Mouse (Mus musculus): ENCODE measurements at regions not wholly inside any gene's neighbourhood (a gene's known extent, or its start where the extent isn't known, plus 50 kb on each side); places are given as distances from the start of the nearest gene placed in this dataset.

DNA sequence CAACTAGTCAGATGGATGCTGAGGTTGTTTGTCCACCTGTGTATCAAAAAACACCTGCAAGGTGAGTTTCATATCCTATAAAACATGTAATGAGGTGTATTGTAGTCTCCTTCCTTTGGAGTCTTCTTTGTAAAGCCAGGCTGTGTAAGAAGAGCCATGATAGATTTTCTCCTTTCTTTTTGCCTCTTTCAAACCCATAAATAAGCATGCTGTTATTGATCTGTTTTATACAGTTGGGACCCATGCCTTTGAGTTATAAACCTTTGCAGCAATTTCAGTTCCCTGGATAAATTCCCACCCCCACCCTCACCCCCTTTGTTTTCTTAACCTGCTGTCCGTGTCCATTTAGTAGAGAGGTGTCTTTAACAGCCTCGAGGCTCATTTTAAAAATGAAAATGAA is 131.0 kb upstream of the Rgs17 start:
- Histone ChIP-seq H3K4me1 (ENCODE audit: control insufficient read depth in 2 of 2, insufficient read depth in 2 of 2, low read length in 2 of 2, poor library complexity in 1 of 2) (no peaks in the 10 kb centered on the region), H3K27ac (ENCODE audit: insufficient read depth, low read depth, low read length, poor library complexity, severe bottlenecking) (no peak overlapping the region), H3K4me3 (ENCODE audit: insufficient read depth in 1 of 2, low read depth in 1 of 2, low read length in 2 of 2, poor library complexity in 1 of 2, severe bottlenecking in 1 of 2) (no peak overlapping the region), H3K9me3 (ENCODE audit: control insufficient read depth, insufficient read depth, low read depth, low read length) (no peaks in the 10 kb centered on the region), H3K36me3 (ENCODE audit: control insufficient read depth, insufficient read depth, low read length, poor library complexity, severe bottlenecking) (no peaks in the 10 kb centered on the region), H3K9ac (ENCODE audit: insufficient read depth, low read depth, low read length, poor library complexity, severe bottlenecking) (no peak overlapping the region)
- in situ Hi-C loops (cut with MboI; ENCODE audit: low sequenced_read_pairs in 2 of 2, unreplicated experiment in 2 of 2), result no loop called here
- TF ChIP-seq MAFK (IDR thresholded peaks at IDR 0.05; ENCODE audit: insufficient read depth, low read depth, low read length), result no peak
- TF ChIP-seq ZC3H11A (IDR thresholded peaks at IDR 0.05; ENCODE audit: borderline replicate concordance, low read depth, low read length), result no peak
- DNase-seq (ENCODE audit: low read depth, low spot score), result no peak

DNA sequence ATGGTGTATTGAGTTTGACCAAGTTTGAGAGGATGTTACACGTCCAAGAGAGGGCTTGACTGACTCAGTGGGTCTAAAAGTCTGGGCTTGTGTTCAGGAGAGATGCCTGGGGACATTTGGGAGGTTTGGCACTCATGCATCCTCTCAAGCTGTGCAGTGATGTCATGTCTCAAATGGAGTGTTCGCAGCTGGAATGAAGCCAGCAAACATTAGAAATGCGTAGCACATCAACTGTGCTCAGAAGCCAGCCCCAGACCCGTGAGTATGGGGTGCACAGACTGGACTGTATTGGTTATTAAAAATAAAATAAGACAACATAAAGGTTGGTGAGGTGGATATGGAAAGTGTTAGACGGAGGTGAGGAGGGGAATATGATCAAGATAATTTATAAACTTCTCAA is 121.2 kb upstream of the Rgs17 start:
- in situ Hi-C loops (cut with MboI; ENCODE audit: low sequenced_read_pairs in 2 of 2, unreplicated experiment in 2 of 2), result loop anchor here in 1 of 2 experiments (25.0 kb wide), 1 partner anchor 669 kb away; no protein-coding TSS in a partner anchor
- DNase-seq (ENCODE audit: low read depth, low spot score), result no peak
- no peak overlapping the region for H3K27ac ChIP-seq (ENCODE audit: insufficient read depth, low read depth, low read length, poor library complexity, severe bottlenecking)
- H3K36me3 ChIP-seq (ENCODE audit: control insufficient read depth, insufficient read depth, low read length, poor library complexity, severe bottlenecking), result no peaks in the 10 kb centered on the region
- TF ChIP-seq MAFK (IDR thresholded peaks at IDR 0.05; ENCODE audit: insufficient read depth, low read depth, low read length), result no peak
- no peak for TF ChIP-seq ZNF384 (IDR thresholded peaks at IDR 0.05; ENCODE audit: low read depth, low read length)
- no peak for TF ChIP-seq HCFC1 (IDR thresholded peaks at IDR 0.05; ENCODE audit: borderline replicate concordance, insufficient read depth, low read length)
- TF ChIP-seq ZC3H11A (IDR thresholded peaks at IDR 0.05; ENCODE audit: borderline replicate concordance, low read depth, low read length), result no peak
- no peak overlapping the region for H3K4me3 ChIP-seq (ENCODE audit: insufficient read depth in 1 of 2, low read depth in 1 of 2, low read length in 2 of 2, poor library complexity in 1 of 2, severe bottlenecking in 1 of 2)
- H3K9ac ChIP-seq (ENCODE audit: insufficient read depth, low read depth, low read length, poor library complexity, severe bottlenecking), result no peak overlapping the region
- no peaks in the 10 kb centered on the region for H3K9me3 ChIP-seq (ENCODE audit: control insufficient read depth, insufficient read depth, low read depth, low read length)
- H3K4me1 ChIP-seq (ENCODE audit: control insufficient read depth in 2 of 2, insufficient read depth in 2 of 2, low read length in 2 of 2, poor library complexity in 1 of 2), result no peaks in the 10 kb centered on the region

GRCm38 (mm10) chr10:6039771-6040170 is 117.6 kb upstream of the Rgs17 start:
- Histone ChIP-seq H3K4me1 (ENCODE audit: control insufficient read depth in 2 of 2, insufficient read depth in 2 of 2, low read length in 2 of 2, poor library complexity in 1 of 2) (no peaks in the 10 kb centered on the region), H3K36me3 (ENCODE audit: control insufficient read depth, insufficient read depth, low read length, poor library complexity, severe bottlenecking) (no peaks in the 10 kb centered on the region), H3K4me3 (ENCODE audit: insufficient read depth in 1 of 2, low read depth in 1 of 2, low read length in 2 of 2, poor library complexity in 1 of 2, severe bottlenecking in 1 of 2) (no peak overlapping the region), H3K27ac (ENCODE audit: insufficient read depth, low read depth, low read length, poor library complexity, severe bottlenecking) (no peak overlapping the region), H3K9me3 (ENCODE audit: control insufficient read depth, insufficient read depth, low read depth, low read length) (no peaks in the 10 kb centered on the region), H3K9ac (ENCODE audit: insufficient read depth, low read depth, low read length, poor library complexity, severe bottlenecking) (no peak overlapping the region)
- DNase-seq (ENCODE audit: low read depth, low spot score), result no peak
- TF ChIP-seq ZNF384 (IDR thresholded peaks at IDR 0.05; ENCODE audit: low read depth, low read length), result no peak
- no peak for TF ChIP-seq CHD2 (IDR thresholded peaks at IDR 0.05; ENCODE audit: low read depth, low read length)
- no peak for TF ChIP-seq ZC3H11A (IDR thresholded peaks at IDR 0.05; ENCODE audit: borderline replicate concordance, low read depth, low read length)
- no peak for TF ChIP-seq HCFC1 (IDR thresholded peaks at IDR 0.05; ENCODE audit: borderline replicate concordance, insufficient read depth, low read length)
- TF ChIP-seq MAFK (IDR thresholded peaks at IDR 0.05; ENCODE audit: insufficient read depth, low read depth, low read length), result no peak
- in situ Hi-C loops (cut with MboI; ENCODE audit: low sequenced_read_pairs in 2 of 2, unreplicated experiment in 2 of 2), result loop anchor here in 1 of 2 experiments (25.0 kb wide), 1 partner anchor 673 kb away; no protein-coding TSS in a partner anchor

DNA sequence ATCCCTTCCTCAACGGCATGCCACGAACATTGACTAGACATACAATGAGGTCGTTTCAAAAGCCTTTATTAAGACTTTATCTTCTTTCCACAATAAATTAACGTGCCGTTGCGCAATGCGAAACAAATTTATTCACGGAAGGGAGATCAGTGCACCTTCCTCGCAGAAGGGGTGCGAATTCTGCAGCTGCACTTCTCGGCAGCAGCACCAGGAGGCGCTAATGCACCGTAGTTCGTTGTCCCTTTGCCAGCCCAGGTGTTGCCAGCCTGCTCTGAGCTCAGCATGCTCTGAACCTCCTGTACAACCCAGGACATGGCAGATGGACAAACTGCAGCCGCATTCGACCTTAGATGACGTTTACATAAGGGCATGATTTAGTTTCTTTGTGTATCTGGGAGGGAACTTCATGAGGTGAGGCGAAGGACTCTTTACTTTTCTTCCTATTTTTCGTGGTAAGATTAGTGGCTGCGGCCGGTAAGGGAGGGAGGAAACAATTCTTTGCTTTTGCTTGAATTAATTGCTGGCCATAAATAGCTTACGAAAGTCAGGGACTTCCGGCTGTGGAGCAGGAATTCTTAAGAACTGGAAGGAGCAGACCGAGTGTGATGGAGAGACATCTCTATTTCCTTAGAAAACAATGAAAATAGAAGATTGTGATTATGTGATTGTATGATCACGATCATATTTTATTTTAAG is 113.7 kb upstream of the Rgs17 start:
- Histone ChIP-seq H3K9me3 (ENCODE audit: control insufficient read depth, insufficient read depth, low read depth, low read length) (no peaks in the 10 kb centered on the region), H3K9ac (ENCODE audit: insufficient read depth, low read depth, low read length, poor library complexity, severe bottlenecking) (no peak overlapping the region), H3K27ac (ENCODE audit: insufficient read depth, low read depth, low read length, poor library complexity, severe bottlenecking) (no peak overlapping the region), H3K36me3 (ENCODE audit: control insufficient read depth, insufficient read depth, low read length, poor library complexity, severe bottlenecking) (no peaks in the 10 kb centered on the region), H3K4me1 (ENCODE audit: control insufficient read depth in 2 of 2, insufficient read depth in 2 of 2, low read length in 2 of 2, poor library complexity in 1 of 2) (no peaks in the 10 kb centered on the region), H3K4me3 (ENCODE audit: insufficient read depth in 1 of 2, low read depth in 1 of 2, low read length in 2 of 2, poor library complexity in 1 of 2, severe bottlenecking in 1 of 2) (no peak overlapping the region)
- DNase-seq (ENCODE audit: low read depth, low spot score), result peak; percentile 50
- TF ChIP-seq ZNF384 (IDR thresholded peaks at IDR 0.05; ENCODE audit: low read depth, low read length) (no peak), ZC3H11A (IDR thresholded peaks at IDR 0.05; ENCODE audit: borderline replicate concordance, low read depth, low read length) (peak; percentile 95; the same call in 1 of the 2 replicates)
- in situ Hi-C loops (cut with MboI; ENCODE audit: low sequenced_read_pairs in 2 of 2, unreplicated experiment in 2 of 2), result loop anchor here in 1 of 2 experiments (25.0 kb wide), 1 partner anchor 676 kb away; no protein-coding TSS in a partner anchor

- Histone ChIP-seq H3K9ac (ENCODE audit: insufficient read depth, low read depth, low read length, poor library complexity, severe bottlenecking) (no peak overlapping the region), H3K27ac (ENCODE audit: insufficient read depth, low read depth, low read length, poor library complexity, severe bottlenecking) (no peak overlapping the region), H3K4me3 (ENCODE audit: insufficient read depth in 1 of 2, low read depth in 1 of 2, low read length in 2 of 2, poor library complexity in 1 of 2, severe bottlenecking in 1 of 2) (no peak overlapping the region), H3K9me3 (ENCODE audit: control insufficient read depth, insufficient read depth, low read depth, low read length) (no peaks in the 10 kb centered on the region), H3K36me3 (ENCODE audit: control insufficient read depth, insufficient read depth, low read length, poor library complexity, severe bottlenecking) (no peaks in the 10 kb centered on the region), H3K4me1 (ENCODE audit: control insufficient read depth in 2 of 2, insufficient read depth in 2 of 2, low read length in 2 of 2, poor library complexity in 1 of 2) (no peaks in the 10 kb centered on the region)
- in situ Hi-C loops (cut with MboI; ENCODE audit: low sequenced_read_pairs in 2 of 2, unreplicated experiment in 2 of 2), result loop anchor here in 1 of 2 experiments (25.0 kb wide), 1 partner anchor 680 kb away; no protein-coding TSS in a partner anchor
- TF ChIP-seq HCFC1 (IDR thresholded peaks at IDR 0.05; ENCODE audit: borderline replicate concordance, insufficient read depth, low read length), result no peak
- TF ChIP-seq CHD2 (IDR thresholded peaks at IDR 0.05; ENCODE audit: low read depth, low read length), result no peak
- TF ChIP-seq ZC3H11A (IDR thresholded peaks at IDR 0.05; ENCODE audit: borderline replicate concordance, low read depth, low read length), result no peak
- no peak for TF ChIP-seq MAFK (IDR thresholded peaks at IDR 0.05; ENCODE audit: insufficient read depth, low read depth, low read length)
- TF ChIP-seq ZNF384 (IDR thresholded peaks at IDR 0.05; ENCODE audit: low read depth, low read length), result no peak
- no peak for DNase-seq (ENCODE audit: low read depth, low spot score)
Measured at GRCm38 (mm10) chr10:6032469-6032868, 110.3 kb upstream of the Rgs17 start.

Data from ES-E14 (cell line).